Mouse (Mus musculus) hindbrain, embryonic 11.5 days (tissue): ENCODE data around the gene Nfs1. TPM values are rescaled to one million over a fixed set of nuclear protein-coding genes. Genes with fewer than 3 reads are reported as not detected.

Source experiments
- polyA plus RNA-seq: library from polyadenylated mRNA; unstranded; fragments of >200 nt; fragmentation: Nextera tagmentation; extraction: Ambion mirVana; gene quantifications from 2 replicates; pipeline ENCODE4 v1.2.1, GENCODE M21; 2014

Gene Nfs1
- polyA plus RNA-seq, 1 experiment from 2014 or later: 37.7 TPM

Other genes starting within 250 kb of the Nfs1 start
- 69.6 and 80.8 TPM in 2 replicates for gene Uqcc1, start 213.9 kb downstream of the Nfs1 start, polyA plus RNA-seq
- gene Gm15557, start 203.5 kb downstream of the Nfs1 start, polyA plus RNA-seq: not detected in 2 replicates
- 1.3 and 1.4 TPM in 2 replicates for gene Gdf5, start 198.8 kb downstream of the Nfs1 start, polyA plus RNA-seq
- 14.9 and 23.3 TPM in 2 replicates for gene Cep250, start 187.7 kb downstream of the Nfs1 start, polyA plus RNA-seq
- 1.4 and 2.5 TPM in 2 replicates for gene 6430550D23Rik, start 136.2 kb downstream of the Nfs1 start, polyA plus RNA-seq
- 238 and 243 TPM in 2 replicates for gene Ergic3, start 136.1 kb downstream of the Nfs1 start, polyA plus RNA-seq
- not detected in 2 replicates for gene Fer1l4, start 91.2 kb downstream of the Nfs1 start, polyA plus RNA-seq
- gene Spag4, start 79.0 kb downstream of the Nfs1 start, polyA plus RNA-seq: 3.9 and 4.8 TPM in 2 replicates
- 45.1 and 46.1 TPM in 2 replicates for gene Cpne1, start 32.2 kb downstream of the Nfs1 start, polyA plus RNA-seq
- 38.4 and 41.6 TPM in 2 replicates for gene Rbm12, start 32.2 kb downstream of the Nfs1 start, polyA plus RNA-seq
- gene Gm28036, start 17.1 kb downstream of the Nfs1 start, polyA plus RNA-seq: 19.7 and 20.1 TPM in 2 replicates
- gene Romo1, start 147 bp downstream of the Nfs1 start, polyA plus RNA-seq: 386 and 402 TPM in 2 replicates
- 639 and 715 TPM in 2 replicates for gene Rbm39, start 36.1 kb upstream of the Nfs1 start, polyA plus RNA-seq
- gene Phf20, start 52.3 kb upstream of the Nfs1 start, polyA plus RNA-seq: 80.9 and 104 TPM in 2 replicates
- 4.4 and 4.6 TPM in 2 replicates for gene Cnbd2, start 168.1 kb upstream of the Nfs1 start, polyA plus RNA-seq
- 81.9 and 87.2 TPM in 2 replicates for gene Scand1, start 168.5 kb upstream of the Nfs1 start, polyA plus RNA-seq